Mouse (Mus musculus): ENCODE data around the gene Dip2c.

GRCm38 (mm10) chr13:9706720-9707119 is 430.4 kb downstream of the Dip2c start:
- TF ChIP-seq CTCF (IDR thresholded peaks at IDR 0.05; ENCODE audit: low read depth): no peak
- no peak for TF ChIP-seq EP300 (IDR thresholded peaks at IDR 0.05; ENCODE audit: low read depth)
